Mouse (Mus musculus): ENCODE results near the gene Gm3250.
"Not testable (repeated sequence)": the region's sequence is repeated elsewhere in the genome, so short reads cannot be mapped to it uniquely, and the experiment has no call there.

The Gm3250 gene

DNA sequence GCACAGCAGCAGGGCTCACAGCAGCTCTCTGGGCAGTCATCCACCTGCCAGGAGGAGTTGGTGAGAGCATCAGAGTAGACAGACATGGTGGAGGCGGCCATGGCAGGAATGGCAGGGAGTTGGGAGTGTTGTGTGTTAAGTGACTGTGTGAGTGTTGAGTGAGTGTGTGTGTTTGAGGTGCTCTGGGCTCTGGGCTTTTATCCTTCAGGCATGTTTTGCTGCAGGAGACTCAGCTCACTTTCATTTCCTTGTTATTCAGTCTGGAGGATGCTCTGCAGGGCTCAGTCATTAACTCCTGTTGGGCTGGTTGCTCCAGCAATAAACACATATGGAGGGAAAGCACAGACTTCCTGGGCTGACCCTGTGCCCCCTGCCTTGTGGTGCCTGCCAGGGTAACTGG lies at the start of gene Gm3250:
Gene Gm3250, minus strand, starts transcription at position 101 of the 400 bp plus-strand sequence.
- DNase-seq = not testable (repeated sequence)

DNA sequence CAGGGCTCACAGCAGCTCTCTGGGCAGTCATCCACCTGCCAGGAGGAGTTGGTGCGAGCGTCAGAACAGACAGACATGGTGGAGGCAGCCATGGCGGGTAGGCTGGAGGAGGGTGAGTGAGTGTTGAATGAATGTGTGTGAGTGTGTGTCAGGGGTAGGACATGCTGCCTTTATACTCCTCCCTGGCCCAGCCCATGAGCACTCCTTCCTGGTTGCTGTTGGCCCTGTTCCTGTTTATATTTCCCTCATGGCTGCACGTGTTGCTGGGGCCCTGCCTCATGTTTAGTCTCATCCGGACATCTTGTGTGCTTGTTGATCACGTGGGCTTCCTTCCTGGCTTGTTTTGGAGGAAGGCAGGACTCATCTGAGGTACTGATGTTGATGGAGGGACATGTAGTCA lies 44.6 kb upstream of the Gm3250 start, which contains the start of gene Krtap10-4:
Gene Krtap10-4, minus strand, starts transcription at position 145 of the 400 bp plus-strand sequence.
- peak; percentile 8 to 45 for DNase-seq

DNA sequence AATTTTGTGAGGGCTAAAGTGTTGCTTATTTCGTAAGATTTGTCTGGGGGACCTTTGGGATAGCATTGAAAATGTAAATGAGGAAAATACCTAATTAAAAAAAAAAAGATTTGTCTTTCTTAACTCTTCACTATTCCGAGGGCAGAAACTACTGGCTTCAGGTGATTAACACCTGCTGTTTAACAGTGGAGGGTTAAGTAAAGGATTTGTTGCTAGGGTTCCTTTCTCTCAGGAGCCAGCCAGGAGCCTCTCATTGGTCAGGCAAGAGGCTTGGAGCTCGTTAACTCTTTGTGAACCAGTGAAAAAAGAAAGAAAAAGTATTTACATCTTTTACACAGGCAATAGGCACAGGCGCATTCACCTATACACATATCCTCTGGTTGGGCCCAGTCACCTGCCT lies 36.9 kb upstream of the Gm3250 start:
- DNase-seq = no peak

DNA sequence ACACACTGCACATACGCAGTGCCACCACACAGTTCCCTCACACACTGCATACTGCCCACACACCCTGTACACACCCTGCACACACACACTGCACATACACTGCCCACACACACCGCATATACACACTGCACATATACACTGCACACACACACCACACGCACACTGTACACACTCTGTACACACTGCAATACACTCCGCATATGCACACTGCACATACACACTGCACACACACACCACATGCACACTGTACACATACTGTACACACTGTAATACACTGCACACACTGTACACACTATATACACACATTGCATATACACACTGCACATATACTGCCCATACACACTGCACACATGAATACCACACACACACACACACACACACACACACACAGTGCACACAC lies 36.2 kb upstream of the Gm3250 start:
- DNase-seq = no peak

DNA sequence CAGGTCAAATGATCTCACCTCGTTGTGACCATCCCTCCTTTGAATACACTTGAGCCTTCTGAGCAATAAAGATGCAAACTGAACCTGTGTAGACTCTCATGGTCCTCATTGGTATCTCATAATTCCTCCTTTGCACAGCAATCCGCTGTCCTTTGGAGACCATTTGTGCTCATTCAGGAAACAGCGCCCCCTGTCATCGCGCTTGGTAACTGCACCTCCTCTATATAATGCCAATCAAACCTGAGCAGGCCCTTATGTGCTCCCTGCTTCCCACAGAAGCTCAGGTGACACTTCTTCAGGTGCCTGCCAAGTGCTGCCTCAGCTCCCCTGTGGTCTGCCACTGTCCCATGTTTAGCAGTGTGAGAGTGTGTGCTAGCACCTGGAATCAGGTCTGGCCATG lies 33.2 kb upstream of the Gm3250 start:
- DNase-seq = peak in 1 of 2 experiments; percentile 34

DNA sequence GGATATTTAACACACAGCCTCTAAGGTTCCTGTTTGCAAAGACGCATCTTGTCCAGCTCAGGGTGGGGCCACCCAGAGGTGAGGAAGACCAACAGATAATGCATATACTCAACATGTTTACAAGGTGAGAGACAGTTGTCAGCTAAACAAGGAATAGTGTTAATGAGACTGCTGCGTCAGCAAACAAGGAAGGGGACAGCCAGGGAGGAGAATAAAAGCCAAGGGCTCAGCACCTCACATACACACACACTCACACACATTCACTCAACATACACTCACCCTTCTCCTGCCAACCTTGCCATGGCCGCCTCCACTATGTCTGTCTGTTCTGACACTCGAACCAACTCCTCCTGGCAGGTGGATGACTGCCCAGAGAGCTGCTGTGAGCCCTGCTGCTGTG lies 32.0 kb upstream of the Gm3250 start, which contains the start of gene Gm2696:
Gene Gm2696, plus strand, starts transcription at position 301 of the 400 bp plus-strand sequence.
- DNase-seq = no peak

DNA sequence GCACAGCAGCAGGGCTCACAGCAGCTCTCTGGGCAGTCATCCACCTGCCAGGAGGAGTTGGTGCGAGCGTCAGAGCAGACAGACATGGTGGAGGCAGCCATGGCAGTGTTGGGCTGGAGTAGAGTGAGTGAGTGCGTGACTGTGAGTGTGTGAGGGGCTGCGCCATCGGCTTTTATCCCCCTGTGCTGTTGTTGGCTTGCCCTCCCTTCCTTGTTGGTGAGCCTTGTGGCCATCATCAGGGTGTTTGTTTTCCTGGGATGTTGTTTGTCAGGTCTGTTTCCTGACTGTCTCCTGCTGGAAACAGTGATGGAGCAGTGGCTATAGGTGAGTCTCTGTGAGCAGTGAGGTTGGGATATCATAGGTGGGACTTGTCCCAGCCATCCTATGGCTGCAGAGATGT lies 29.4 kb upstream of the Gm3250 start, which contains the start of gene Gm9507:
Gene Gm9507, minus strand, starts transcription at position 101 of the 400 bp plus-strand sequence.
- DNase-seq = no peak

DNA sequence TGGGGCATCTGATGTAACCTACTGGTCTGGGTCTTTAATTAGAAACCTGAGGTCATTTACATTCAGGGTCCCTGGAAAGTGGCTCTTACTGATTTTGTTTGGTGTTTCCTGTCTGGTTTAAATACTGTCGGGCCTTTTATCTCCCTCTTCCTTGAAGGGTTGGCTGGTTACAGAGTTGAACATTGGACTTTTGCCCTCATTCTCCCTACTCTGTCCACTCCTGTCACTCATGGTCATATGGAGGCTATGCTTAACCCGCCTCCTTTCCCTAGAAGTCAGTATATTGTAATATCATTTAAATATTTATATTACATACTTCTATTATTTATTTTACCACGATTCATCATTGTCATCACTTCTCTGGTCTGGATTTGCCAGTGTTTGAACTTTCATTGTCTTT lies 21.8 kb upstream of the Gm3250 start:
- no peak for DNase-seq

DNA sequence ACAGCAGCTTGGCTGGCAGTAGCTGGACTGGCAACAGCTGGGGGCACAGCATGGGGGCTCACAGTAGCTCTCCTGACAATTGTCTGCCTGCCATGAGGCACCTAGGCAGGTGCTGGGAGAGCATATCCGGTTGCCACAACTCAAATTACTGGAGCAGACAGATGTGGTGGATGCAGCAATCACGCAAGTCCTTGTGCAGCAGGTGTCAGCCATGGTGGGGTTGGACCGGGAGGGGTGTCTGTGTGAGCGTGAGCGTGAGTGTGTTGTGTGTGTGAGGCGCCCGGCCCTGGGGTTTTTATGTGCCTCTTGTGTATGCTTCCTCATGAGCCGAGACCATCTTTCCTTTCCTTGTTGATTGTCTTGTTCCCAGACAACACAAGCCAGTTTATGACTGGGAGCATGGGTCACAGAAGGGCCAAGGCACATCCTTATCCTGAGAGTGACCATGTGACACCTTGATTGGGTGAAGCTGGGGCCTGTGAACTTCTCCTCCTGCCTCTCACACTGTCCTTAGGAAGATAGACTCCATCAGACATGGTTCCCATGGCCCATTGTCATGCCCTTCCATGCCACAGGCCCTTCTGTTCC lies 16.7 kb upstream of the Gm3250 start, which contains the start of gene Gm19668:
Gene Gm19668, minus strand, starts transcription at position 213 of the 588 bp plus-strand sequence.
- no peak for DNase-seq

DNA sequence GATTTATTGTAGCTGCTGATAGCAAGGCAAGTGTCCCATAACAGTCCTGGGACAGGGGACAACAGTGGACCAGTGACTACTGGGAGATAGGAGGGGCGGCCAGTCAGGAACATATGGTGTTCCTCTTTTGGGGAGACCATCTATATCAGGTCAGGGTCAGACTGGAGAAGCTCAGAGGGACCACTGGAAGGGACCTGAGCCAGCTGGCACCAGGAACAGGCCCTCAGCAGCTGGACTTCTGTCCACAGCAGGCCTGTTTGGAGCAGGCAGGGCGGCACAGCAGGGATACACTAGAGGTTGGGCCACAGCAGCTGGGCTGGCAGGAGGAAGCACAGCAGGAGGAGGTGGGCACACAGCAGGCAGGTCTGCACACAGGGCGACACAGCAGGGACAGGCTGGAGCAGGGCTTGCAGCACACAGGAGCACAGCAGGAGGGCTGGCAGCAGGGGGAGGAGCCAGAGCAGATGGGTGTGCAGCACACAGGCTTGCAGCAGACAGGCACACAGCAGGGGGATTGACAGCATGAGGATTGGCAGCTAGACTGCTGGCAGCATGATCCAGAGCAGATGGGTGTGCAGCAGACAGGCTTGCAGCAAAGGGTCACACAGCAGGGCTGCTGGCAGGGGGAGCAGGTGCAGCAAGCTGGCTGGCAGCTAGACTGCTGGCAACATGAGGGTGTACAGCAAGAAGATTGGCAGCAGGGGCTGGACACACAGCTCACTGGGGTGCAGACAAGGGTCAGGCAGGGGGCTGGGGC lies 16.0 kb upstream of the Gm3250 start:
- DNase-seq = peak in 1 of 2 experiments; percentile 52

DNA sequence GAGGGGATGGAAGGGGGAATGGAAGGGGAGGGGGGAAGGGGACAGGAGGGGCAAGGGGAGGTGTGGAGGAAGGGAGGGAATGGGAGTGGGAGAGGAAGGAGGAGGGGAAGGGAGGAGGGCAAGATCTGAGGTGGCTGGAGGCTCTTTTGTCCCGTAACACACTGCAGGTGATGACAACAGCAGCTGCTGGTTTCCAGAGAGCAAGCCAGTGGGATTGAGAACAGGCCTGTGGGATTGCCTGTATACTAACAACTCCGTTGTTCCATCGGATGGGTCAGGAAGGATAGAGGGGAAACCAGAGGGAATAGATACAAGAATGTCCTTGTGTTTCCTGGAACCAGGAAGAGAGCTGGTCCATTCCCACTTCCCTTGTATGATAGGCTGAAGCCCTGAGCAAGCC lies 15.3 kb upstream of the Gm3250 start:
- DNase-seq = no peak

DNA sequence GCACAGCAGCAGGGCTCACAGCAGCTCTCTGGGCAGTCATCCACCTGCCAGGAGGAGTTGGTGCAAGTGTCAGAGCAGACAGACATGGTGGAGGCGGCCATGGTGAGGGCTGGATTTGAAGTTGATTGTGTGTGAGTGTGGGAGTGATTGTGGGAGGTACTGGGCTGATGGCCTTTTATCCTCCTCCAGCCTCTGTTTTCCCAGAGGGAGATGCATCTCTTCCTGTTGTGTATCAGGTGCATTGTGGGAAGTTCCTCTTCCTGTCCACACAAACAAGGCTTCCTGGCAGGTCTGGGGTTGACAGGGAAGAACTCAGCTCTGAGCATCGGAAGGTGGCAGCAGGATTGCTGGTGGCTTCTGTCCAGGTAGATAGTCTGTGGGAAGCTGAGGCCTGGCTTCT lies 12.6 kb upstream of the Gm3250 start, which contains the start of gene Gm9639:
Gene Gm9639, minus strand, starts transcription at position 101 of the 400 bp plus-strand sequence.
- no peak for DNase-seq

DNA sequence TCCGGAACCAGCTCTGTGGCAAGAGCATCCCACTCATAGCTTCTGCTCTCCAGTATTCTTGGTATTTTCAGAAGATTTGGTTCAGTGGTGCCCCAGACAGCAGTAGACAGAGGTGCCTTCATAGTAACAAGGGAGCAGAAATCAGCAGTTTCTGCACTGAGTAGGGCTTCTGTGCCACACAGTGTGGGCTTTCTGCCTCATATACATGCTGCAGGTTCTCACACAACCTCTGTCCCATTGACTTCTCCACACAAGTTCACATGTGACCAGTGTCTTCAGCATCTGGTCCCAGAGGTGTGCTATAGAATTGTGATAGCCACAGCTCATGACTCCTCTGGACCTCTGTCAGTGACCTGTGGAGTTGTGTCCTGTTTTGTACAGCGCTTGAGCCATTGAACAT lies 6.3 kb upstream of the Gm3250 start:
- no peak for DNase-seq

DNA sequence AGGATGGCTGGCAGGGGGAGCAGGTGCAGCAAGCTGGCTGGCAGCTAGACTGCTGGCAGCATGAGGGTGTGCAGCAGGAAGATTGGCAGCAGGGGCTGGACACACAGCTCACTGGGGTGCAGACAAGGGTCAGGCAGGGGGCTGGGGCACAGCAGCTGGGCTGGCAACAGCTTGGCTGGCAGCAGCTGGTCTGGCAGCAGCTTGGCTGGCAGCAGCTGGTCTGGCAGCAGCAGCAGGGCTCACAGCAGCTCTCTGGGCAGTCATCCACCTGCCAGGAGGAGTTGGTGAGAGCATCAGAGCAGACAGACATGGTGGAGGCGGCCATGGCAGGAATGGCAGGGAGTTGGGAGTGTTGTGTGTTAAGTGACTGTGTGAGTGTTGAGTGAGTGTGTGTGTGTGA lies 5.5 kb upstream of the Gm3250 start, which contains the start of gene Gm7137:
Gene Gm7137, minus strand, starts transcription at position 325 of the 400 bp plus-strand sequence.
- DNase-seq = not testable (repeated sequence)

DNA sequence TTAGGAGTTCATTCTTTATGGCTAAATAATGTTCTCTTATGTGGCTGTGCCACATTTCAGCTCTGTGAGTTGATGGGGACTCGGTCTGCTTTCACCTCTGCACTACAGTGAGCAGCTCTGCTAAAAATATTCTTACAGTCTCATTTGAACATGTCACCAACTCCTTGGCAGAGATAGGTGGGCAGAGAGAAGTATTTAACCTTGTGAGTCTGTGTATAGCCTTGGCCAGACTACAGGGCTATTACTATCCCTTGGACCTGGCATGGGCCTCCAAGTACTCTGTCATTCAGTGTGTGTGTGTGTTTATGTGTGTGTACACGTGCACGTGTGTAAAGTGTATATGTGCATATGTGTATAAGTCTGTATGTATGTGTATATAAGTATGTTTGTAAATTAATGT lies 1.1 kb upstream of the Gm3250 start:
- not testable (repeated sequence) for DNase-seq

DNA sequence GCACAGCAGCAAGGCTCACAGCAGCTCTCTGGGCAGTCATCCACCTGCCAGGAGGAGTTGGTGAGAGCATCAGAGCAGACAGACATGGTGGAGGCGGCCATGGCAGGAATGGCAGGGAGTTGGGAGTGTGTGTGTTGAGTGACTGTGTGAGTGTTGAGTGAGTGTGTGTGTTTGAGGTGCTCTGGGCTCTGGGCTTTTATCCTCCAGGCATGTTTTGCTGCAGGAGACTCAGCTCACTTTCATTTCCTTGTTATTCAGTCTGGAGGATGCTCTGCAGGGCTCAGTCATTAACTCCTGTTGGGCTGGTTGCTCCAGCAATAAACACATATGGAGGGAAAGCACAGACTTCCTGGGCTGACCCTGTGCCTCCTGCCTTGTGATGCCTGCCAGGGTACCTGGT lies 5.5 kb downstream of the Gm3250 start, which contains the start of gene Gm7138:
Gene Gm7138, minus strand, starts transcription at position 101 of the 400 bp plus-strand sequence.
- not testable (repeated sequence) for DNase-seq

DNA sequence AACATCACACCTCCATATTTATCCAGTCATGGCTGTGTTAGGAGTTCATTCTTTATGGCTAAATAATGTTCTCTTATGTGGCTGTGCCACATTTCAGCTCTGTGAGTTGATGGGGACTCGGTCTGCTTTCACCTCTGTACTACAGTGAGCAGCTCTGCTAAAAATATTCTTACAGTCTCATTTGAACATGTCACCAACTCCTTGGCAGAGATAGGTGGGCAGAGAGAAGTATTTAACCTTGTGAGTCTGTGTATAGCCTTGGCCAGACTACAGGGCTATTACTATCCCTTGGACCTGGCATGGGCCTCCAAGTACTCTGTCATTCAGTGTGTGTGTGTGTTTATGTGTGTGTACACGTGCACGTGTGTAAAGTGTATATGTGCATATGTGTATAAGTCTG lies 10.2 kb downstream of the Gm3250 start:
- not testable (repeated sequence) for DNase-seq

DNA sequence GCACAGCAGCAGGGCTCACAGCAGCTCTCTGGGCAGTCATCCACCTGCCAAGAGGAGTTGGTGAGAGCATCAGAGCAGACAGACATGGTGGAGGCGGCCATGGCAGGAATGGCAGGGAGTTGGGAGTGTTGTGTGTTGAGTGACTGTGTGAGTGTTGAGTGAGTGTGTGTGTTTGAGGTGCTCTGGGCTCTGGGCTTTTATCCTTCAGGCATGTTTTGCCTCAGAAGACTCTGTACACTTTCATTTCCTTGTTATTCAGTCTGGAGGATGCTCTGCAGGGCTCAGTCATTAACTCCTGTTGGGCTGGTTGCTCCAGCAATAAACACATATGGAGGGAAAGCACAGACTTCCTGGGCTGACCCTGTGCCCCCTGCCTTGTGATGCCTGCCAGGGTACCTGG lies 11.1 kb downstream of the Gm3250 start, which contains the start of gene Gm3238:
Gene Gm3238, minus strand, starts transcription at position 101 of the 400 bp plus-strand sequence.
- not testable (repeated sequence) for DNase-seq

DNA sequence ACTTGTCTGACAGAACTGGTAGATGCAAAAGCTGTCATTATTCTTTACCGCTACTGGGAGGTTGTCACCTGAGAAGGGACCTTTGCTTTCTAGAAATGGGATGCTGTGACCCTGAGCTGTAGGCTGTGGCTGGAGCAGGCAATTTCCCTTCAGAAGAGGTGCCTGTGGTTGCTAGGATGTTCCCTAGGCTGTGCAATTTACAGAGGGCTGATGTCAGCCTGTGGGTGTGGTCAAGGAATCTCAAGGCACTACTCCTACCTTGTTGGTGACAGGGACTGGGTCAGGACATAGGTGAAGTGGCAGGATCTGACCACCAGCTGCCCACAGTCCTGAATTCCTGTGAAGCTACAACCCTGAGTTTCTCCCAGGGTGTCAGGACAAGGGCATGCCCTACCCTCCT lies 12.6 kb downstream of the Gm3250 start:
- DNase-seq = no peak

DNA sequence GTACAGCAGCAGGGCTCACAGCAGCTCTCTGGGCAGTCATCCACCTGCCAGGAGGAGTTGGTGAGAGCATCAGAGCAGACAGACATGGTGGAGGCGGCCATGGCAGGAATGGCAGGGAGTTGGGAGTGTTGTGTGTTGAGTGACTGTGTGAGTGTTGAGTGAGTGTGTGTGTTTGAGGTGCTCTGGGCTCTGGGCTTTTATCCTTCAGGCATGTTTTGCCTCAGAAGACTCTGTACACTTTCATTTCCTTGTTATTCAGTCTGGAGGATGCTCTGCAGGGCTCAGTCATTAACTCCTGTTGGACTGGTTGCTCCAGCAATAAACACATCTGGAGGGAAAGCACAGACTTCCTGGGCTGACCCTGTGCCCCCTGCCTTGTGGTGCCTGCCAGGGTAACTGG lies 22.8 kb downstream of the Gm3250 start, which contains the start of gene Gm3233:
Gene Gm3233, minus strand, starts transcription at position 101 of the 400 bp plus-strand sequence.
- not testable (repeated sequence) for DNase-seq

DNA sequence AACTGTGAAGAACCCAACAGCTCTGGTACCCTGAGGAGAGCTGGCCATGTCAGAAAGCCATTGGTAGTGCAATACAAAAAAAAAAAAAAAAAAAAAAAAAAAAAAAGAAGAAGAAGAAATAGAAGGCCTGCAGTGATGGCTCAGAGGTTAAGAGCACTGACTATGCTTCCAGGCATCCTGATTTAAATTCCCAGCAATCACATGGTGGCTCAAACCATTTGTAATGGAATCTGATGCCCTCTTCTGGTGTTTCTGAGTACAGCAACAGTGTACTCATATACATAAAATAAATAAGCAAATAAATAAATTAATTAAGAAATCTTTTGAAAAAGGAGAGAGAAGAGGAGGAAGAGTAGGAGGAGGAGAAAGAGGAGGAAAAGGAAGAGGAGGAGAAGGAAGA lies 28.9 kb downstream of the Gm3250 start:
- DNase-seq = no peak

DNA sequence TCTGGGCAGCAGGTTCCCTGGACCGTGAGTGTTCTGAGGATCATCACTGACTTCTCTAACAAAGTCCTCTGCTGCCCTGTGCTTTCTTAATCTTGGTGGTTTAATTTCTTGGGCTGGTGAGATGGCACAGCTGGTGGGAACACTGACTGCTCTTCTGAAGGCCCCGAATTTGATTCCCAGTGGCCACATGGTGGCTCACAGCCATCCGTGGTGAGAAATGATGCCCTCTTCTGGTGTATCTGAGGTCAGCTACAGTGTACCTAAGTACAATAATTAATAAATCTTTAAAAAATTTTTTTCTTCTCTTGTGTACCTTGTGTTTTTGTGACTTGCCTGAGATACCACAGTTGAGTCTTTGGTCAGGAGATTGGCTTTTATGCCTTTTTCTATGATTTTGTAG lies 30.0 kb downstream of the Gm3250 start:
- DNase-seq = not testable (repeated sequence)

DNA sequence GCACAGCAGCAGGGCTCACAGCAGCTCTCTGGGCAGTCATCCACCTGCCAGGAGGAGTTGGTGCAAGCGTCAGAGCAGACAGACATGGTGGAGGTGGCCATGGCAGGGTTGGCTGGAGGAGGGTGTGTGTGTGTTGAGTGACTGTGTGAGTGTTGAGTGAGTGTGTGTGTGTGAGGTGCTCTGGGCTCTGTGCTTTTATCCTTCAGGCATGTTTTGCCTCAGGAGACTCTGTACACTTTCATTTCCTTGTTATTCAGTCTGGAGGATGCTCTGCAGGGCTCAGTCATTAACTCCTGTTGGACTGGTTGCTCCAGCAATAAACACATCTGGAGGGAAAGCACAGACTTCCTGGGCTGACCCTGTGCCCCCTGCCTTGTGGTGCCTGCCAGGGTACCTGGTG lies 31.1 kb downstream of the Gm3250 start, which contains the start of gene Gm9736:
Gene Gm9736, minus strand, starts transcription at position 101 of the 400 bp plus-strand sequence.
- DNase-seq = not testable (repeated sequence)
